Mouse (Mus musculus): ENCODE data around the gene Snapc3.

Snapc3 gene

DNA sequence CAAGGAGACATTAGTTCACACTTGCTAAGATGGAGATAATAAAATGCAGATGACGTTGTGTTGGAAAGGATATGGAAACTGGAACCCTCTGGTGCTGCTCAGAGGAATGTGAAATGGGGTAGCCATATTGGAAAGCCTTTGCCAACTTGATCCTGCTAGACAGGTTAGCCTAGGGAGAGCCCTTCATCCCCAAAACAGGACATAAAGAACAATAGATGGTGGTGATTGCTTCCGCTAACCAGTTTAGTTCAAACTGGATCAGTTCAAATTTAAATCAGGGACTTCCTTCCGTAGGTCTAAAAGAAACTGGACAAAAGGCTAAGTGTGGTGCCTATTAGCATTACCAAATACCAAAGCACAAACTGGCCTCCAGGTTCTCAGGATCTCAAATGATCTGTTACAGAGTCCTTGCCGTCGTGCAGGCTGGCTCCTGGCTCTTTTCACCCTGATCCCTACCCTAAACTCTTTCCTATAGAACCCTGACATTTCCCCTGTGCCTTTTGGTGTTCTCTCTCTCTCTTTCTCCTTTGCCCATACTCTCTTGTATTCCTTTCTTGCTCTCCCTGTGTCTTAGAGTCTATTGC, 3.2 kb upstream of the Snapc3 start:
- peak; percentile 45 for DNase-seq (ENCODE audit: low read depth, low spot score)

DNA sequence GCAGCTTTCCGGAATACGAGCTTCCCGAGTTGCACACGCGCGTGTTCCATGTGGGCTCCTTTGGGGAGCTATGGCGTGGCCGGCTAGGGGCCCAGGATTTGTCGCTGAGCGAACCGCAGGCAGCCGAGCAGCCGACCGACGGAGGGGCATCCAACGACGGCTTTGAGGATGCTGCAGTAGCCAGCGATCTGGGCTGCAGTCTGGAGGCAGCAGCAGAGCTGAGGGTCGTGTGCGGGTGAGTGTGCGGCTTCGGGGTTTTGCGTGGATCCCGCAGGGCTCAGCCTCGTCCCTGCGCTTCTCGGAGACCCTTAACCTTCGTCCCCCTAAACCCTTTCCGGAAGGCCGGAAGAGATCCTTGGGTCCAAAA, 279 bp downstream of the Snapc3 start:
- DNase-seq (ENCODE audit: low read depth, low spot score): no peak

DNA sequence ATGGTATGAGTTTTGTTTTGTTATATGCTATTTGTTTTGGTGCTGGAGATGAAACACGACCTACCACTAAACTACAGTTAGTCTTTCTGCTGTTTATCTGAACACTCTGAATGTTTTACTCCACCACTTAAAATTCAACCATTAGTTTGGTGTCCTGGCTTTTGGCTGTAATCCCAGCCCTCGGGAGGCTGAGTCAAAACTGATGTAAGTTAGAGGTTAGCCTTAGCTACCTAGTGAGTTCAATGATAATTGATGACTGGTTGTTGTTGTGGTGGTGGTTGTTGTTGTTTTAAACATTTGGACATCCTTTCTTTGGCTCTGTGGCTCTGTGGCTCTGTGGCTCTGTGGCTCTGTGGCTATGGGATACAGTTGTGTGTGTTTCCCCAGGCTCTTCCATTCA, 1.3 kb downstream of the Snapc3 start:
- no peak for DNase-seq (ENCODE audit: low read depth, low spot score)

DNA sequence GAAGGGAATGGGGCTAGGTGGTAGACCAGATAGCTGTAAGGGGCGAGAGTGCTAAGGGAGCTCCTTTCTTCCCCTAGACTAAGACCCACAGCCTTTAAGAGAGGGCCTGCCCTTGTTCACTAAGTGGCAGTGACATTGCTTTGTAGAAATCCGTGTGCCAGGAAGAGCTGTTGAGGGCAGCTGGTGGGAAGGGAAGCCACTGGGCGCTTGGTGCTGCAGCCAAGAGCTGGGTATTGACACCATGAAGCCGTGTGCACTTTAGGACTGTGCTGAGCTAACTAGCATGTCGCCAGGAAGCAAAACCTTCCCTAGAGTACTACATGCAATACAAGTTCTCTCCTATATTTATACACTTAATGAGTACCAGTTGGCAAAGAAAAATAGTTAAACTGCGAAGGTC, 6.1 kb downstream of the Snapc3 start:
- no peak for DNase-seq (ENCODE audit: low read depth, low spot score)

DNA sequence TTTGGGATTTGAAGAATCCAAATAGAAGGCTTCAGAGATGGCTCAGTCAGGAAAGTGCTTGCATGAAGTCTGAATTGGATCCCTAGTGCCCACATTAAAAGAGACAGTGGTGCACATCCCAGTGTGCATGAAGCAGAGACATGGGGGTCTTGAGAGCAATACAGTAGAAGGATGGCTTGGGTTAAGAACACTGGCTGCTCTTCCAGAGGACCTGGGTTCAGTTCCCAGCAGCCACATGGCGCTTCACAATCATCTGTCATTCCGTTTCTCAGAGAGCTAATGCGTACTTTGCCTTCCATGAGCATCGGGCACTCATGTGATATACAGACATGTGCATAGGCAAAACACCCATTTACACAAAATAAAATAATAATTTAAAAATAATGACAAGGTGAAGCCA, 7.6 kb downstream of the Snapc3 start:
- DNase-seq (ENCODE audit: low read depth, low spot score): no peak

DNA sequence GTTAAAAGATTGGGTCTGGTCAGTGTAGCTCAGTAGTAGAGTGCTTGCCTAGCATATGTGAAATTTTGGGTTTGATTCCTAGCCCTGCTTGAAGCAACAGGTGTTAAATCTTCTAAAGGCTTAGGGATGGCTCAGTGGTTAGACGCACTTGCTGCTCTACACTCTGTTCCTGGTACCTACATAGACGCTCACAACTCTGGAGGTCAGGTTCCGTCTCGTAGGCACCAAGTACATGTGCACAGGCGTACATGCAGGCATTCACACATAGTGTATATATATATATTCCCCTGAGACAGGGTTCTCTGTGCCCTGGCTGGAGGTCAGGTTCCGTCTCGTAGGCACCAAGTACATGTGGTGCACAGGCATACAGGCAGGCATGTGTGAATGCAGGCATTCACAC, 9.6 kb downstream of the Snapc3 start:
- no peak for DNase-seq (ENCODE audit: low read depth, low spot score)

DNA sequence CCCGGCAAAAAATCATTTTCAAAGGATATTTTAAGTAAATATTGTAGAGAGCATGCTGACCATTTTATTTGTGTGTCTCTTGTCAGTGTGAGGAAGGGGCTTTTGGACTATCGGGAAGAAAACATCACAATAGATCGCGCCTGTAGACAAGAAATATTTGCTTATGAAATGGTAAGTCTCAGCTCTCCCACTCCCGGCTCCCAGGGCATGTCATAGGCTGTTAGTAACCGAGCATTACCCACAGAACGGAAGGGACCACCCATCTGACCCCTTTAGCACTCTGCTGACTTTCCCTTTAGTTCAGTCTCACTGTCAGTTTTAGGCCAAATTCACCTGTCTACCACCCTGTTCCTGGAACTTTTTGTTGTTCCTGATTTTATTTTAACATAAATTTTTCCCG, 10.2 kb downstream of the Snapc3 start:
- DNase-seq (ENCODE audit: low read depth, low spot score): no peak

DNA sequence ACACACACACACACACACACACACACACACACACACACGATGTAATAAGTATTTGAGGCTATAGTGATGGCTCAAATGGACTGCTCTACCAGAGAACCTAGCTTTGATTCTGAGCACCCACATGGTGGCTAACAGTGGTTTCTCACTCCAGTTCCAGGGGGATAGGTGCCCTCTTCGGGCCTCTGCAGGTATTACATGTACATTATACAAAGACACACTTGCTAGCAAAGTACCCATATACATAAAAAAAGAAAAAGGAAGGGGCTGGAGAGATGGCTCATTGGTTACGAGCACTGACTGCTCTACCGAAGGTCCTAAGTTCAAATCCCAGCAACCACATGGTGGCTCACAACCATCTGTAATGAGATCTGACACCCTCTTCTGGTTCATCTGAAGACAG, 11.3 kb downstream of the Snapc3 start:
- DNase-seq (ENCODE audit: low read depth, low spot score): peak; percentile 67

DNA sequence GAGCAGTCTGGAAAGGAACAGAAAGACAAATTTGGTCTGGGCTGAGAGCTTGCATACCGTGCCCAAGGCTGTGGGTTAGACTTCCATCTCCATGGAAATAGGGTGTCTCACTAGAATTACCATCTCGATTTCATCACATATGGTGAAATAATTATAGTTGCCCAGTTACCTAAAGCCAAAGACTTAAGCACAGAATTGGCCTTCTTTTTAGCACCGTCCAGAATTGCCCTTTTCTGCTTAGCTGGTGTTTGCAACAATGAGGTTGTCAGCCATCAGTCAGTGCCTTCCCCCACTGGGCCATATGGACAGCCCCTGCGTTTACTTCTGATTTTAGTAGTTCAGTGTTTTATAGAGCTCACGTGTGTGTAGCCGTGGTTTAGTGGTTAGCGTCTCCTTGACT, 14.4 kb downstream of the Snapc3 start:
- DNase-seq (ENCODE audit: low read depth, low spot score): no peak

DNA sequence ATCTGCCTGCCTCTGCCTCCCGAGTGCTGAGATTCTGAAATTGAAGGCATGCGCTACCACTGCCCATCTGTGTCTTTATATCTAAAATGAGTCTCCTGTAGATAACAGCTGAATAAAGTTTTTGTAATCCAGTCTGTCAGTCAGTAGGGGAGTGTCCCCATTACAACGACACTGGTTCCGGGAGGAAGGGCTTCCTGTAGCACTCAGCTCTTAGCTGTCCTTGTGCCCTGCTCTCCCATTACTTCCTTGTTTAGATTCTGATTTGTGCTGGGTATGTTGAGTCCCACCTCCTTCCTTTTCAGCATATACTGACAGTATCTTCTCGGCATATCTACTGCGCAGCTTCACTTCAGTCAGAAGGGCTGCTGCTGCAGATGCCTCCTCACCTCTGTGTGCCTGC, 15.4 kb downstream of the Snapc3 start:
- DNase-seq (ENCODE audit: low read depth, low spot score): no peak

DNA sequence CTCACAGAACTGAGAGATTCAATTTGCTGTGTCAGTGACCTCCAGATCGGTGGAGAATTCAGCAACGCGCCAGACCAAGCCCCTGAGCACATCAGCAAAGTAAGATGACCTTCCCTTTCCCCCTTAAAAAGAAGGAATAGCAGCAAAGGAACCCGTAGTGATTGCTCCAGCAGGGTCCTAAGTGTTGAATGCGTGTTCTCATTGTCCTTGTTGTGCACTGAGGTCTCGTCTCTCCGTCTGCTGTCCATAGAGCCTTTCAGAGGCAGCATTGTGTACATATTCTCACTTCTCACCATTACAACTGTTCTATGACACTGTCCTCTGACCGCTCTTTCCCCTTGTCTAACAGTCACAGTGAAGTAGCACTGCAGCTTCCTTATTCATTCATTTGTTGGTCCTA, 18.9 kb downstream of the Snapc3 start:
- no peak for DNase-seq (ENCODE audit: low read depth, low spot score)

DNA sequence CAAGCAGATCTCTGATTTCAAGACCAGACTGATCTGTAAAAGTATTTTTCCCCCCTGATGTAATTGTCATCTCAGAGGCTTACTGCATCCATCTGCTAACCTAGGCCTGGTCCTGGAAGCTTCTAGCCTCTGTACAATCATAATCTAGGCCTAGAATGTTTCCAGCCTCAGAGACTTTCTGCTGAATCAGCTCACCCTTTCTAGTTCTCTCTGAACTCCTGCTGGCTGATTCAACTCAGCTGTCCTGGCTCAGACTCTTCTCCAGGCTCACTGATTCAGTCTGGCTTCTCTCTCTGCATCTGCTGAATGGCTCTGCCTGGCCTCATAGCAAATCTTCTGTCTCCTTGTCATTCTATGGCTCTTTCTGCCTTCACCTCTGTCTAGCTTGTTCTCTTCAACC, 20.6 kb downstream of the Snapc3 start:
- no peak for DNase-seq (ENCODE audit: low read depth, low spot score)

DNA sequence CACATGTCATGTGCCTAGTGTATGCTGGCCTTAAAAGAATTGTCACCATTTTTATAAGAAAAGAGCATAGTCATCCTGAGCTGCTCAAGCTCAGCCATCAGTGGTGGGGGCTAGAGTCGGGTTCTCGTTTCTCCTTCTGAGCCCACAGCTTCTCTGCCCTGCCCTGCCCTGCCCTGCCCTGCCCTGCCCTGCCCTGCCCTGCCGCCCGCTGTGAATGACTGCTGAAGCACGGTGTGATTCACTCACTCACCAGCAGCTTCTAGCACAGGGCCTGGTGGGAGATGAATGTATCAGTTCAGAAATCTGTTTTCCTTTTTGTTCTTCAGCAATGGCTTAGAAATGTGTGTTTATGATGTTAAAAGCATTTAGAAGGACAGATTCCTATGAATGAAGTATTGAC, 21.5 kb downstream of the Snapc3 start:
- no peak for DNase-seq (ENCODE audit: low read depth, low spot score)

DNA sequence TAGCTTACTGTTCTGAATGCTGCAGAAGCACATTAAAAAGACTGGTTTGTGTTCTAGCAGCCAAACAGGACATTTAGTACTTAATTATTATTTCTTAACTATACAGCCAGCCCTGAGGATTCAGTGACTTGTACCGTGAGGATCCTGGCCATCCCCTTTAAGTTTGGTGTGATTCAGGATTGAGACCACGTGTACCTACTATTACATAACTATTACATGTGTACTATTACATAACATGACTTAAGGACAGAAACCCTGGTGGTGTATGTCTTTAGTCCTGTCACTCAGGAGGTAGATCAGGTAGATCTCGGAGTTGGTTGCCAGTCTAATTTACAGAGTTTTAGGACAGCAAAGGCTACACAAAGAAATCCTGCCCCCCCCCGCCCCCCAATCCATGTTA, 23.5 kb downstream of the Snapc3 start:
- DNase-seq (ENCODE audit: low read depth, low spot score): no peak

DNA sequence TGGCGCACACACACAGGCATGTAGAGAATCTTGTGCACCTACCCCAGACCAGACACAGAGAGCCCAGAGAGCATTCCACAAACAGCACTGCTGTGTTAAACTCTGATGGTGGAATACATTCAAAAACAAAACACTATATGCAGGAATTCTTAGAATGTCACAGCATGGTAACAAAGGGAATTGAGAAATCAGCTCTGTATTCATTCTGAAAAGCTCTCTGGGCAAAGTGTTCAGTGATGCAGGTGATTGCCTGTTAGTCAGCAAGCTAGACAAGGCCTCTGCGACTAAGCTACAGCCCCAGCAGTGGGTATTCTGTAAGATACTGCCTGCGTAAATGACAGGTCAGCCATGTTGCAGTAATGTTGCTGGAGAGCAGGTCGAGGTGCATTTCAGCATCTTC, 33.3 kb downstream of the Snapc3 start:
- no peak for DNase-seq (ENCODE audit: low read depth, low spot score)

DNA sequence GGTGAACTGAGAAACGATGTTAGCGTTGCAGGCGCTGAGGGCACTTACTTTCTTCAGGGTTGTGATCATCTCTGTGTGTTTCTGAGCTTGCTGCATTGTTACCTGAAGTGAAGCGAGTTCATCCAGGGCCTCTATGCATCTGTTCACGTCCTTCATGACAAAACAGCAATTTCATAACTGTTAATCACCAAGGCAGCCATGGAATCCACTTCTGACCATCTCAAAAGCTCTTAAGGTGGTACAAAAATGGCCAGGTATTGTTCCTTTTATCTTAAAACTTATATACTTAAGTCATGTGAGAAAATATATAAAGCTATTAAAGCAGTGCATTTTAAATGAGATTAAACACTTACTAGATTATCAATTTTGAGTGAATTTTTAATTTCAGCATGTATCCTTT, 42.6 kb downstream of the Snapc3 start:
- no peak for DNase-seq (ENCODE audit: low read depth, low spot score)

DNA sequence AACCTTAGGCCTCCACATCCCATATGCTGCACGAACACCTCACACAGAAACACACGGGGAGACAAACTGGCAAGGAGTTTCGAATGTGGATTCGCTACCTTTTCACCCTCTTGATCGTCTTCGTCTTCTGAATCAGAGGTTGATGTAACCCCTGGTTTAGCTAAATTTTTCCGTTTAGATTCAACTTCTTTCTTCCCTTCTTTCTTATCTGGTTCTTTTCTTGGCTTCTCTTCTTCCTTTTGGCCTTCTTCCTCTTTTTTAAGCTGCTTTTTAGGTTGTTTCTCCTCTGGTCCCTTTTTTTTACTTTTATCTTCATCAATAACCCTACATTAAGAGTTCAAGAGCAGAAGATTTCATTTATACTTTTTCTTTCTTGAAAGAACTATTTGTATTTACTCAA, 47.3 kb downstream of the Snapc3 start:
- no peak for DNase-seq (ENCODE audit: low read depth, low spot score)

DNA sequence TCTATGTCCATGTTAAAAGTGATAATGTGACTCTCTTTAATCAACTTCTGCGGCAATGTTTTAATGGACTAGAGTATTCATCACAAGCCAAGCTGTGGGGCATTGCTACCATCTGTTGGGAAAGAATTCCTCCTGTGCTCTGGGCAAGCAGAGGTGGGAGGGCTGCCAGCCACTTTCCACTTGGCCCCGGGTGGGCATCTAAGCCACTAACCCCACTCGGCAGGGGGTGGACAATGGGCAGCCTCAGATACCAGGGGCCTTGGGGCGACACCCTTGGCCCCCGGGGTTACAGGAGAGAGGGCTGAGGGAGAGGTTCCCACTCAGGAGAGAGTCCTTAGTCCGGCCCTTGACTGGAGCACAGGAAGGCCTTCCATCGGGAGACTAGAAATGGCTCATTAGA, 50.1 kb downstream of the Snapc3 start:
- no peak for DNase-seq (ENCODE audit: low read depth, low spot score)

DNA sequence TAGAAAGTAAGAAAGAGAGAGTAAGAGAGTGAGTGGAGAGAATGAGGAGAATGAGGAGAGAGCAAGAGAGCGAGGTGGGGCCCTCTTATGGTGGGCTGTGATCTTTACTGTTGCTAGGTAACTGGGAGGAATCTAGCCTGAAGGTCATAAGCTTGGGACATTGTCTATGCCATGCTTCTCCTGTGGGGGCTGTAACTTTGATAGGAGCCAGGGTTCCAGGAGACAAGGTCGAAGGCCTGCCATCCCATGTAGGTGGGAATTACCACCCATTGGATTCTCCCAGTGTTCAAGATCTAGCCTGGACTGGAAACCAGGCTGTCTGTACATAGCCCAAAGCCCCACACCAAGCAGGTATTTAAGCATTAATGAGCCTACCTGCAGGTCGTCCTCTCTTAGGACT, 50.7 kb downstream of the Snapc3 start:
- no peak for DNase-seq (ENCODE audit: low read depth, low spot score)

DNA sequence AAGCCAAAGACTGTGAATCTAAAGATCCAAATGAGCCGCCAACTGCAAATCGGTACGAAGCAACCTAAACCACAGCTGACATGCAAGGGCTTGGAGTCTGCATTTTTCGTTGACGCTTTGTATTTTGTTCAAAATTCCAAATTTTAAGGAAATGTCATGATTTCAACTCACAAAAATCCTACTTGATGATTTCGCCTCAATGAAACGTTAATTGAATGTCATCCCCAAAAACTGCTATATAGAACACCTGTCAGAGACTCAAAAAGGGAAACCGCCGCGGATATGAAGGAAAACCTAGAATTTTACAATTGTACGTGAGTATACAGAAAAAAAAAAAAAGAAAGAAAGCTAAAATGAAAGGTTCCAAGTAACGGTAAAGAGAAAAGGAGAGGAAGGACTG, 67.7 kb downstream of the Snapc3 start:
- DNase-seq (ENCODE audit: low read depth, low spot score): no peak

DNA sequence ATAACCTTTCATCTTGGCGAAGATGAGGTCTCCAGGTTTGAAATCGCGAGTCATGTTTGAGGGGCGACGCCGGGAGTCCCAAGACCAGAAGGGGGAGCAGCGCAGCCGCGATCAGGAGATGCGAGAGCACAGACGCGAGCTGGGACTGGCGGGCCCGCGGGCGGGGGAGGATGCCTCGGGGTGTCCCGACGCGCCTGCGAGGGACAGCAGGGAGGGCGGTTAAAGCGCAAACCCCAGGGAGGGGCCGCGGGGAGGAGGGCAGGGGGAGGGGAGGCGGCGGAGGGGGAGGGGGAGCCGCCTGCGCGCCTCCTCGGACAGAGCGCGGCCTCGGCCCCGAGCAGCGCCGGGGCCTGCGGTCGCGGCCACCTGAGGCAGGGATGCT, 68.2 kb downstream of the Snapc3 start:
- peak; percentile 79 for DNase-seq (ENCODE audit: low read depth, low spot score)

DNA sequence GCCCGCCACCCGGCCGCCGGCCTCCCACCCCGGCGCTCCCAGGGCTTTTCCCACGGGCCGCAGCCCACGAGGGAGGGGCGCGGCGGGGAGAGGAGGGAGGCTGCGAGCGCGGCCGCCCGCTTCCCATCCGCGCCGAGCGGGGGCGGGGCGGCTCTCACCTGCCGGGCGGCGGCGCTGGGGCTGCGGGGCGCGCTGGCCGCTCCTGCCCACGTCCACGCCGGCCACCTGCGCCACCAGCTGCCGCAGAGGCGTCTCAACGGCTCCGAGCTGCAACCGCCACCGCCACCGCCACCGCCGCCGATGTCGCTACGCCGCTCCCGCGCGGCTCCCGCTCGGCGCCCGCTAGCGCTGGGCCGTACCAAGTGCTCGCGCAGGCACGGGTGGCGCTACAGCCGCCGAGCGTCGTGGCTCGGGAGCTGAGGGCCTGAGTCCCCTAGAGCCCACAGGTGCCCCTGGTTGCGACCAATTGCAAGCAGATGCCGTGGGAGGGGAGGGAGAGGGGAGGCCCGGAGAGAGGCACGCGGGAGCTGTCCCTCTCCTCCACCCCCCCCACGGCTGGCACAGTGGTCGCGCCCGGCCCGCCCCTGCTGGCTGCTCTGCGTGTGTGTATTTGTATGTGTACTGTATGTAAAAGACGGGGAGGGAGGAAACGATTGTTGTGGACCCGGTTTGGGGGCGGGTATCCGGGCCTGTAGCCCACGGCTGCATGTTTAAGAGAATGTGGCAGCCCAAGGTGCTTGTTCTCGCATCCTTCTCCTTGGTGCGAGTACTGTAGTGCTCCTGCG, 68.8 kb downstream of the Snapc3 start, which contains the start of gene Psip1:
Psip1 (minus strand) TSS at position 343 of the 785 bp plus-strand sequence.
- DNase-seq (ENCODE audit: low read depth, low spot score): peak; percentile 83

DNA sequence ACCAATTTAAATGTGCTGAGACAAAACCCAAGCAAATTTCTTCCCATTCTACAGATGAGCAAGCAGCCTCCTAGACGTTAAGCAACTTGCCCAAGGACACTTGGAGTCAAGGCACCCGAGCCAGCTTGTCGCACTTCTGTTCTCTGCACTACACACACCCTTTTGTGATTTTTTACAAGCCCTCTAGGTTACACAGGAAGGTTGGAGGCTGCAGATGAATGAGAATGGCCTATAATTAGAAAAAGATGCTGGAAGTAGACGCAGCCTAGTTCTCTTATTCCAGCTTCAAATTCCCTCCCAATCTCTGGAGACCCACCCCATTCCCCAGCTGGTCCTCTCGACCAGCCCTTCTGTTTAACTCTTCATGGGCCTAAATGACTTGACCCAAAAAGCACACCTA, 71.6 kb downstream of the Snapc3 start:
- DNase-seq (ENCODE audit: low read depth, low spot score): no peak

DNA sequence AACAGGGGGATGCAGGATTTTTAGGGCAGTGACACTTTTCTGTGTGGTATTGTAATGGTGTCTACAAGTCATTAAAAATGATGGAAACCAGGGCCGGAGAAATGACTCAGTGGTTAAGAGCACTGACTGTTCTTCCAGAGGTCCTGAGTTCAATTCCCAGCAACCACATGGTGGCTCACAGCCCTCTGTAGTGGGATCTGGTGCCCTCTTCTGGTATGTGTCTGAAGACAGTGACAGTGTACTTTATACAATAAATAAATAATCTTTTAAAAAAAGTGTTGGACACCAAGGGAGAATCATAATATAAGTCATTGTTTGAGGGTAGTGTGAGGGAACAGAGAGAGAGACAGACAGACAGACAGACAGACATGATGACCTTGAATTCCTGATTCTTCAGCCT, 75.6 kb downstream of the Snapc3 start:
- DNase-seq (ENCODE audit: low read depth, low spot score): no peak

Measured in WW6 (cell line).